ENCODE assay signal across 8 mouse cellular contexts in the genomic region with DNA sequence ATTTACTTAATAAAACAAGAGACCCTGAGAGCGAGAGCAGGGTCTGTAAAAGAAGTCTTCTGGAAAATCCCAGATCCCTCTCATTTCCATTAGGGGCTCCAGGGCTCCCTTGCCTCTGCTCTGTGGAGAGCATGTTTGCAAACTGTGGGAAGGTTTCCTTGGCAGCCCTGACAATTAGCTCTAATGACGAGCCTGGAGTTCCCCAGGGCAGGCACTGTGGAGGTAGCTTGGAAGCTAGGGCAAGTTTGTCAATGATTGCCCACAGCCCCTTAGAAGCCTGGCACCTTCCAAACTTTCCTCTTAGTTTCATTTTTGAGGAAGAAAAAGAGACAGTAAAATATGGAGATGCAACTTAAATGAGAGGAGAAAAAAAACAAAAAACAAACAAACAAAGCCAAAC. TPM values are rescaled to one million over a fixed set of nuclear protein-coding genes. Genes with fewer than 3 reads are reported as not detected.
DNase-seq lines count a peak whose midpoint lies in the region; ATAC-seq lines count a peak whose summit lies in the region.

No protein-coding gene starts in this region.

- H3K36me3 ChIP-seq in limb, embryonic 11.5 days (ENCODE audit: control insufficient read depth, insufficient read depth, low read length): no peaks in the 10 kb centered on the region; the same call in 1 of the 2 replicates
- peaks cover 54% of the 10 kb centered on the region for H3K36me3 ChIP-seq in limb, embryonic 10.5 days
- H3K36me3 ChIP-seq in embryonic facial prominence, embryonic 14.5 days (ENCODE audit: control insufficient read depth, insufficient read depth, low read length): peaks cover 39% of the 10 kb centered on the region
- peaks cover 11% of the 10 kb centered on the region for H3K36me3 ChIP-seq in kidney, embryonic 14.5 days (ENCODE audit: control insufficient read depth, insufficient read depth, low read length)
- 0 out of 2 replicates have a peak, but pooled peaks cover 6% of the 10 kb centered on the region for H3K36me3 ChIP-seq in neural tube, embryonic 13.5 days

- no peak overlapping the region for H3K4me2 ChIP-seq in limb, embryonic 11.5 days (ENCODE audit: low read depth, severe bottlenecking)
- H3K4me2 ChIP-seq in embryonic facial prominence, embryonic 14.5 days (ENCODE audit: low read depth, low read length): peak overlapping the region; percentile 61
- H3K4me2 ChIP-seq in kidney, embryonic 14.5 days (replicated peaks; ENCODE audit: low read depth, low read length): peak overlapping the region; percentile 24; the same call in 1 of the 2 replicates
- peak overlapping the region; percentile 34 for H3K4me2 ChIP-seq in neural tube, embryonic 13.5 days

- H3K9ac ChIP-seq in limb, embryonic 11.5 days (ENCODE audit: low read length): no peak overlapping the region
- H3K9ac ChIP-seq in embryonic facial prominence, embryonic 14.5 days (ENCODE audit: low read depth, low read length): 0 out of 2 replicates have a peak overlapping the region, but pooled peaks have one; percentile 34
- H3K9ac ChIP-seq in kidney, embryonic 14.5 days (ENCODE audit: low read depth, low read length): no peak overlapping the region
- H3K9ac ChIP-seq in neural tube, embryonic 13.5 days: no peak overlapping the region

- no peak for ATAC-seq in limb, embryonic 11.5 days (ENCODE audit: insufficient number of reproducible peaks, low FRiP score, low TSS enrichment, low read depth)
- ATAC-seq in embryonic facial prominence, embryonic 14.5 days (ENCODE audit: low read depth): 0 out of 2 replicates have a peak, but pooled peaks have one; percentile 50
- no peak for ATAC-seq in kidney, embryonic 14.5 days (ENCODE audit: low FRiP score, low TSS enrichment)
- ATAC-seq in neural tube, embryonic 13.5 days (ENCODE audit: low read depth): no peak

- 52% methylated on average over 2 of the region's 2 CpGs for WGBS in limb, embryonic 11.5 days
- 53% methylated on average over 2 of the region's 2 CpGs for WGBS in limb, embryonic 10.5 days
- 35% methylated on average over 2 of the region's 2 CpGs for WGBS in embryonic facial prominence, embryonic 14.5 days
- 40% methylated on average over 2 of the region's 2 CpGs for WGBS in kidney, embryonic 14.5 days
- 24% methylated on average over 2 of the region's 2 CpGs for WGBS in neural tube, embryonic 13.5 days

- H3K9me3 ChIP-seq in limb, embryonic 11.5 days (ENCODE audit: control insufficient read depth, low read length): no peaks in the 10 kb centered on the region
- H3K9me3 ChIP-seq in limb, embryonic 10.5 days (replicated peaks): no peaks in the 10 kb centered on the region
- H3K9me3 ChIP-seq in embryonic facial prominence, embryonic 14.5 days (ENCODE audit: control insufficient read depth, low read length): no peaks in the 10 kb centered on the region
- no peaks in the 10 kb centered on the region for H3K9me3 ChIP-seq in kidney, embryonic 14.5 days (ENCODE audit: control insufficient read depth, low read length)
- no peaks in the 10 kb centered on the region for H3K9me3 ChIP-seq in neural tube, embryonic 13.5 days

- DNase-seq in limb, embryonic 11.5 days (ENCODE audit: low spot score): peak; percentile 26
- no peak for DNase-seq in limb, embryonic 10.5 days (ENCODE audit: low spot score)
- DNase-seq in embryonic facial prominence, embryonic 14.5 days (ENCODE audit: low spot score): peak; percentile 54
- DNase-seq in spleen, postnatal 14 days (ENCODE audit: low spot score in 2 of 2): no peak
- no peak for DNase-seq in adrenal gland, postnatal 14 days
- DNase-seq in urinary bladder, postnatal 25 days (ENCODE audit: low spot score): no peak

- H3K27ac ChIP-seq in limb, embryonic 11.5 days (replicated peaks; ENCODE audit: low read depth, low read length): no peak overlapping the region
- no peak overlapping the region for H3K27ac ChIP-seq in limb, embryonic 10.5 days
- H3K27ac ChIP-seq in embryonic facial prominence, embryonic 14.5 days (replicated peaks; ENCODE audit: low read depth, low read length): peak overlapping the region; percentile 2; the same call in 1 of the 2 replicates
- H3K27ac ChIP-seq in kidney, embryonic 14.5 days (ENCODE audit: low read depth, low read length): peak overlapping the region; percentile 51; the same call in 1 of the 2 replicates
- H3K27ac ChIP-seq in neural tube, embryonic 13.5 days (replicated peaks): peak overlapping the region; percentile 62

- no peak overlapping the region for H3K4me3 ChIP-seq in limb, embryonic 11.5 days (ENCODE audit: low read depth, low read length)
- H3K4me3 ChIP-seq in limb, embryonic 10.5 days: no peak overlapping the region
- H3K4me3 ChIP-seq in embryonic facial prominence, embryonic 14.5 days (ENCODE audit: low read depth, low read length): no peak overlapping the region
- no peak overlapping the region for H3K4me3 ChIP-seq in kidney, embryonic 14.5 days (ENCODE audit: low read length)
- no peak overlapping the region for H3K4me3 ChIP-seq in neural tube, embryonic 13.5 days

- no peaks in the 10 kb centered on the region for H3K27me3 ChIP-seq in limb, embryonic 11.5 days (ENCODE audit: control insufficient read depth, insufficient read depth, low read length)
- H3K27me3 ChIP-seq in limb, embryonic 10.5 days (ENCODE audit: low read depth, poor library complexity, severe bottlenecking): no peaks in the 10 kb centered on the region
- H3K27me3 ChIP-seq in embryonic facial prominence, embryonic 14.5 days (replicated peaks; ENCODE audit: control insufficient read depth, insufficient read depth, low read length): no peaks in the 10 kb centered on the region
- no peaks in the 10 kb centered on the region for H3K27me3 ChIP-seq in kidney, embryonic 14.5 days (ENCODE audit: control insufficient read depth, insufficient read depth, low read length)
- H3K27me3 ChIP-seq in neural tube, embryonic 13.5 days: no peaks in the 10 kb centered on the region

- H3K4me1 ChIP-seq in limb, embryonic 11.5 days (ENCODE audit: control insufficient read depth, insufficient read depth, low read length): peaks cover 7% of the 10 kb centered on the region; the same call in 1 of the 2 replicates
- H3K4me1 ChIP-seq in limb, embryonic 10.5 days: peaks cover 34% of the 10 kb centered on the region
- H3K4me1 ChIP-seq in embryonic facial prominence, embryonic 14.5 days (ENCODE audit: control insufficient read depth, insufficient read depth, low read length): 0 out of 2 replicates have a peak, but pooled peaks cover 10% of the 10 kb centered on the region
- peaks cover 13% of the 10 kb centered on the region; the same call in 1 of the 2 replicates for H3K4me1 ChIP-seq in kidney, embryonic 14.5 days (ENCODE audit: control insufficient read depth, insufficient read depth, low read length)
- peaks cover 43% of the 10 kb centered on the region for H3K4me1 ChIP-seq in neural tube, embryonic 13.5 days (replicated peaks)

RNA-seq across cellular contexts. Expression of gene Dzip1l, which starts 2.5 kb away (rescaled TPM):
- 19.1 and 22.9 TPM in 2 replicates for polyA plus RNA-seq in limb, embryonic 11.5 days (2014; fragmentation: Nextera tagmentation; extraction: Ambion mirVana)
- 29.9 and 30.1 TPM in 2 replicates for polyA plus RNA-seq in limb, embryonic 10.5 days (2016; fragmentation: Nextera tagmentation; extraction: Ambion mirVana)
- 15.6 and 15.8 TPM in 2 replicates for polyA plus RNA-seq in embryonic facial prominence, embryonic 14.5 days (2014; fragmentation: Nextera tagmentation; extraction: Ambion mirVana)
- 10.7 and 23.0 TPM in 2 replicates for polyA plus RNA-seq in kidney, embryonic 14.5 days (2014; fragmentation: Nextera tagmentation; extraction: Ambion mirVana)
- polyA plus RNA-seq in neural tube, embryonic 13.5 days (2015; fragmentation: Nextera tagmentation; extraction: Ambion mirVana): 5.6 and 7.8 TPM in 2 replicates
- total RNA-seq in adrenal gland, postnatal 14 days (2021): 5.1 TPM in 2 replicates

RNA-seq across cellular contexts. Expression of gene A4gnt, which starts 19.5 kb away (rescaled TPM):
- polyA plus RNA-seq in limb, embryonic 11.5 days (2014; fragmentation: Nextera tagmentation; extraction: Ambion mirVana): not detected in 2 replicates
- polyA plus RNA-seq in limb, embryonic 10.5 days (2016; fragmentation: Nextera tagmentation; extraction: Ambion mirVana): not detected in 2 replicates
- polyA plus RNA-seq in embryonic facial prominence, embryonic 14.5 days (2014; fragmentation: Nextera tagmentation; extraction: Ambion mirVana): not detected in 2 replicates
- 0.07 TPM in 1 of 2 replicates, not detected in the other for polyA plus RNA-seq in kidney, embryonic 14.5 days (2014; fragmentation: Nextera tagmentation; extraction: Ambion mirVana)
- polyA plus RNA-seq in neural tube, embryonic 13.5 days (2015; fragmentation: Nextera tagmentation; extraction: Ambion mirVana): not detected in 2 replicates
- total RNA-seq in adrenal gland, postnatal 14 days (2021): not detected in 2 replicates

RNA-seq across cellular contexts. Expression of gene Dbr1, which starts 56.2 kb away (rescaled TPM):
- 31.2 and 35.4 TPM in 2 replicates for polyA plus RNA-seq in limb, embryonic 11.5 days (2014; fragmentation: Nextera tagmentation; extraction: Ambion mirVana)
- polyA plus RNA-seq in limb, embryonic 10.5 days (2016; fragmentation: Nextera tagmentation; extraction: Ambion mirVana): 42.7 and 43.3 TPM in 2 replicates
- 19.0 and 21.3 TPM in 2 replicates for polyA plus RNA-seq in embryonic facial prominence, embryonic 14.5 days (2014; fragmentation: Nextera tagmentation; extraction: Ambion mirVana)
- 24.7 and 28.6 TPM in 2 replicates for polyA plus RNA-seq in kidney, embryonic 14.5 days (2014; fragmentation: Nextera tagmentation; extraction: Ambion mirVana)
- 23.0 and 25.0 TPM in 2 replicates for polyA plus RNA-seq in neural tube, embryonic 13.5 days (2015; fragmentation: Nextera tagmentation; extraction: Ambion mirVana)
- total RNA-seq in adrenal gland, postnatal 14 days (2021): 15.4 and 15.6 TPM in 2 replicates

Comparison
In these comparisons a context has a peak if more than half of its experiments do, and no peak if none do; other contexts are left out.
1. DNase-seq: peak in limb, embryonic 11.5 days (single experiment) and embryonic facial prominence, embryonic 14.5 days (single experiment); none in limb, embryonic 10.5 days (single experiment), spleen, postnatal 14 days (0 of 2), adrenal gland, postnatal 14 days (single experiment) and urinary bladder, postnatal 25 days (single experiment).
2. H3K27ac ChIP-seq: peak in embryonic facial prominence, embryonic 14.5 days (single experiment), kidney, embryonic 14.5 days (single experiment) and neural tube, embryonic 13.5 days (single experiment); none in limb, embryonic 11.5 days (single experiment) and limb, embryonic 10.5 days (single experiment).